Mouse (Mus musculus) spleen, adult 18-20 months (tissue): ENCODE results near the gene Sh2d4b.

ENCODE experiments used
- DNase-seq, 2 experiments: peaks; one replicate each; pipeline ENCODE4 v3.0.0; 2022; ENCODE audit warnings: mixed read lengths in 2 of 2

Gene Sh2d4b

GRCm38 (mm10) chr14:40830094-40830493, 63.0 kb downstream of the Sh2d4b start:
- no peak for DNase-seq

DNA sequence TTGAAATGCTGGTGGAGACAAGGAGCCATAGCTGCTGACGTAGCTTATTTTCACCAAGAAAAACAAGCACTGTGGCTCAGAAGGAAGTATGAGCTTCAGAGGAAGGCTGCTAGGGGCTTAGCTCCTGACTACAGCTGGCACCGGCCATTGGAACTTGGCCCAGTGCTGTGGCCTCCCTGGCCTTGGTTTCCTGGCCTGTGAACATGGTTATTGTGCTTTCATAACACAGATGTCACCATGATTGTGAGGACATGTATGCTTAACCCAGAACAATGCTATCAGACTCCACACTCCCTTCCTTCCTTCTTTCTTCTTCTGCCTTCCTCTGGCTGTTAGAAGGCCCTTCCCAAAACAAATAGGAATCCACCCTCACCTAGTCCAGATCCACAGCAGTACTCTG, 75.0 kb downstream of the Sh2d4b start:
- DNase-seq: peak in 1 of 2 experiments; percentile 7

DNA sequence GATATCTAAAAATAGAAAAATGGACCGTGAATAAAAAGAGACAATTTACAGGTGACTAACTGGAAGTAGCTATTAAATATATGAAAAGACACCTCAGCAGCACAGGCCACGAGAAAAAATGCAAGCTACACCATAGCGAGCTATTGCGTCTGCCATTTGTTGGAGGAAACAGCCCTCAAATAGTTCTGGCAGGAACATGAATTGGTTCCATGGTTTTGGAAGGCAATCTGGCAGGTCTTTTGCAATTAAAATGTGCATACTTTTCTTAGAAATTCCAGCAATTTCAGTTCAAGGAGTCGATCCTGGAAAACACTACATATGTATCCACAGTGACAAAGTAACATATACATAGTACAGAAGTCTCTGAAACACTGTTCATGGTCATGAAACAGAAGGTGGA, 76.4 kb downstream of the Sh2d4b start:
- DNase-seq: no peak

DNA sequence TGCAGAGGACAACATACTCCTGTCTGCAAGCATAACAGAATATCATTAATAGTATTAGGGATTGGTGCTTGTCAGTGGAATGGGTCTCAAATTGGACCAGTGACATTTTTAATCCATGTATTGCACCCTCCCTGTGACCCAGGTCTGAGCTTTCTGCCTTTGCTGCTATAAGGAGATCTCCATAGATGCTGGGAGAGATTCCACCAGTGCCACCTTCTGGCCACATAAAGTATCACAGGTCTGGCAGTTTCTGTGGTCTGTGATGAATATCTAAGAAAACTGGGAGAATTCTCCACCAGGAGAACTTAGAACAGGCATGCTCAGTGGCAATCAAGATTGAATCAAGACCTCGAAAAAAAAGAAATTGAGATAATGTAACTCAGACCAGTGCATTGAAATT, 101.5 kb downstream of the Sh2d4b start:
- DNase-seq: peak in 1 of 2 experiments; percentile 4

- peak in 1 of 2 experiments; percentile 8 for DNase-seq
Measured at GRCm38 (mm10) chr14:40789110-40789509, 104.0 kb downstream of the Sh2d4b start.

- DNase-seq: no peak
Measured at GRCm38 (mm10) chr14:40769097-40770090, 123.7 kb downstream of the Sh2d4b start.
